17 mouse cellular contexts compared by ENCODE assay signal in genomic region chr2:131945225-131945624, GRCm38 (mm10). TPM values are rescaled to one million over a fixed set of nuclear protein-coding genes. Genes with fewer than 3 reads are reported as not detected.
DNase-seq lines count a peak whose midpoint lies in the region; ATAC-seq and TF ChIP-seq lines count a peak whose summit lies in the region.
"Had no signal": no experiment of that assay in that cellular context is flagged by ENCODE, and none has a peak within 500 bp of the region (broad histone marks: within the 10 kb centered on the region; RNA-seq: fewer than 3 reads in every experiment).

No protein-coding gene starts in this region.

- no peak for DNase-seq in heart, postnatal 0 days (ENCODE audit: low spot score)
- no peak for DNase-seq in heart, postnatal 14 days
- DNase-seq in lung, postnatal 0 days (ENCODE audit: low spot score) = peak; percentile 63
- DNase-seq in lung, postnatal 14 days = no peak
- peak; percentile 27 for DNase-seq in MEL (ENCODE audit: low read depth, low spot score)
- DNase-seq in gonadal fat pad, adult 2 months (ENCODE audit: low read depth) = peak; percentile 46
- no peak for DNase-seq in forebrain, embryonic 11.5 days (ENCODE audit: low spot score)
- DNase-seq: adrenal gland, adult 8-10 months; kidney, postnatal 14 days had no signal

- H3K27ac ChIP-seq in heart, postnatal 0 days (ENCODE audit: low read depth) = 0 out of 2 replicates have a peak overlapping the region, but pooled peaks have one; percentile 27
- no peak overlapping the region for H3K27ac ChIP-seq in lung, postnatal 0 days (ENCODE audit: low read length)
- no peak overlapping the region for H3K27ac ChIP-seq in MEL (ENCODE audit: control insufficient read depth, low read depth, low read length)
- H3K27ac ChIP-seq in forebrain, embryonic 11.5 days (ENCODE audit: low read depth, low read length) = no peak overlapping the region
- H3K27ac ChIP-seq: forebrain, embryonic 13.5 days had no signal

- intact Hi-C loops in heart, postnatal 14 days (cut with DNase I) = no loop called here

- H3K4me1 ChIP-seq in heart, postnatal 0 days (ENCODE audit: control insufficient read depth, insufficient read depth) = no peaks in the 10 kb centered on the region
- no peaks in the 10 kb centered on the region for H3K4me1 ChIP-seq in lung, postnatal 0 days (ENCODE audit: insufficient read depth, low read depth, low read length)
- peaks cover 0 to 2% of the 10 kb centered on the region in 2 experiments; a peak in 2 of 4 replicates for H3K4me1 ChIP-seq in MEL (ENCODE audit: control insufficient read depth in 1 of 2, insufficient read depth in 2 of 2, low read length in 2 of 2)
- no peaks in the 10 kb centered on the region for H3K4me1 ChIP-seq in forebrain, embryonic 11.5 days (replicated peaks; ENCODE audit: control insufficient read depth, insufficient read depth, low read length)

- no peak overlapping the region for H3K9ac ChIP-seq in heart, postnatal 0 days (replicated peaks; ENCODE audit: low read depth, low read length)
- H3K9ac ChIP-seq in lung, postnatal 0 days (replicated peaks; ENCODE audit: low read depth) = no peak overlapping the region
- H3K9ac ChIP-seq in MEL (ENCODE audit: control insufficient read depth, low read depth, low read length, poor library complexity, severe bottlenecking) = no peak overlapping the region
- no peak overlapping the region for H3K9ac ChIP-seq in forebrain, embryonic 11.5 days (ENCODE audit: low read length)
- H3K9ac ChIP-seq: forebrain, embryonic 13.5 days had no signal

- WGBS in heart, postnatal 0 days = 51% methylated on average over 8 of the region's 8 CpGs
- 54% methylated on average over 8 of the region's 8 CpGs for WGBS in lung, postnatal 0 days
- 79% methylated on average over 8 of the region's 8 CpGs for WGBS in forebrain, embryonic 11.5 days

- TF ChIP-seq POLR2A in MEL (IDR thresholded peaks at IDR 0.05; ENCODE audit: control insufficient read depth in 1 of 2, insufficient read depth in 1 of 2, low read depth in 1 of 2, low read length in 2 of 2, poor library complexity in 1 of 2) = no peak

- ATAC-seq in heart, postnatal 0 days (ENCODE audit: insufficient read depth, low read depth) = peak; percentile 47
- ATAC-seq in lung, postnatal 0 days = peak; percentile 79
- ATAC-seq in forebrain, embryonic 11.5 days (replicated peaks; ENCODE audit: low FRiP score) = no peak
- ATAC-seq: forebrain, embryonic 13.5 days; inflammation-experienced regulatory T-cells, adult 6 months had no signal

- H3K4me2 ChIP-seq in heart, postnatal 0 days (ENCODE audit: low read depth, low read length) = no peak overlapping the region
- no peak overlapping the region for H3K4me2 ChIP-seq in lung, postnatal 0 days (replicated peaks; ENCODE audit: low read depth, low read length)
- H3K4me2 ChIP-seq in forebrain, embryonic 11.5 days (ENCODE audit: low read depth, low read length, severe bottlenecking) = no peak overlapping the region
- H3K4me2 ChIP-seq: forebrain, embryonic 13.5 days; liver, embryonic 11.5 days had no signal

- TF ChIP-seq EP300 in heart, postnatal 0 days (IDR thresholded peaks at IDR 0.05; ENCODE audit: low read depth) = no peak
- peak; percentile 55 for TF ChIP-seq EP300 in lung, postnatal 0 days (IDR thresholded peaks at IDR 0.05)
- no peak for TF ChIP-seq EP300 in MEL (IDR thresholded peaks at IDR 0.05; ENCODE audit: low read depth in 1 of 2, low read length in 2 of 2)

- no peak for TF ChIP-seq CTCF in heart, postnatal 0 days (IDR thresholded peaks at IDR 0.05; ENCODE audit: low read depth)
- no peak for TF ChIP-seq CTCF in lung, postnatal 0 days (IDR thresholded peaks at IDR 0.05)
- no peak for TF ChIP-seq CTCF in MEL (IDR thresholded peaks at IDR 0.05 in 2 of 3, conservative IDR thresholded peaks at IDR 0.05 in 1 of 3; ENCODE audit: control insufficient read depth in 1 of 3, insufficient read depth in 1 of 3, low read depth in 2 of 3, low read length in 3 of 3, poor library complexity in 1 of 3, severe bottlenecking in 1 of 3)

- no peaks in the 10 kb centered on the region for H3K36me3 ChIP-seq in heart, postnatal 0 days (replicated peaks; ENCODE audit: control insufficient read depth, insufficient read depth, low read length)
- H3K36me3 ChIP-seq in lung, postnatal 0 days (ENCODE audit: insufficient read depth, low read length) = no peaks in the 10 kb centered on the region
- H3K36me3 ChIP-seq in MEL (ENCODE audit: control insufficient read depth in 1 of 2, insufficient read depth in 2 of 2, low read length in 2 of 2) = peaks cover 0 to 2% of the 10 kb centered on the region in 2 experiments; a peak in 1 of 4 replicates
- H3K36me3 ChIP-seq in forebrain, embryonic 11.5 days (ENCODE audit: control insufficient read depth, insufficient read depth, low read length) = no peaks in the 10 kb centered on the region

- no peak for TF ChIP-seq RAD21 in MEL (IDR thresholded peaks at IDR 0.05; ENCODE audit: low read depth, low read length)

- H3K79me2 ChIP-seq in MEL (ENCODE audit: control insufficient read depth, insufficient read depth, low read length, poor library complexity) = no peaks in the 10 kb centered on the region

- H3K4me3 ChIP-seq in heart, postnatal 0 days (ENCODE audit: low read depth, low read length) = no peak overlapping the region
- H3K4me3 ChIP-seq in lung, postnatal 0 days (ENCODE audit: low read depth, low read length) = no peak overlapping the region
- no peak overlapping the region for H3K4me3 ChIP-seq in MEL (ENCODE audit: control insufficient read depth in 1 of 2, insufficient read depth in 1 of 2, low read depth in 2 of 2, low read length in 2 of 2)
- no peak overlapping the region for H3K4me3 ChIP-seq in forebrain, embryonic 11.5 days (ENCODE audit: low read depth, low read length)
- H3K4me3 ChIP-seq: forebrain, embryonic 13.5 days; megakaryocyte, embryonic 14.5 days had no signal

- H3K9me3 ChIP-seq in heart, postnatal 0 days (replicated peaks; ENCODE audit: control insufficient read depth, low read length) = no peaks in the 10 kb centered on the region
- H3K9me3 ChIP-seq in lung, postnatal 0 days (ENCODE audit: low read length) = no peaks in the 10 kb centered on the region
- no peaks in the 10 kb centered on the region for H3K9me3 ChIP-seq in MEL (replicated peaks; ENCODE audit: insufficient read depth, low read length)
- no peaks in the 10 kb centered on the region for H3K9me3 ChIP-seq in forebrain, embryonic 11.5 days (ENCODE audit: control insufficient read depth, low read length)
- H3K9me3 ChIP-seq: forebrain, embryonic 13.5 days; megakaryocyte, embryonic 14.5 days had no signal

- no peaks in the 10 kb centered on the region for H3K27me3 ChIP-seq in heart, postnatal 0 days (ENCODE audit: control insufficient read depth, insufficient read depth, low read length)
- H3K27me3 ChIP-seq in lung, postnatal 0 days (replicated peaks; ENCODE audit: insufficient read depth, low read length) = no peaks in the 10 kb centered on the region
- no peaks in the 10 kb centered on the region for H3K27me3 ChIP-seq in MEL (ENCODE audit: control insufficient read depth in 1 of 2, insufficient read depth in 2 of 2, low read length in 2 of 2)
- H3K27me3 ChIP-seq in forebrain, embryonic 11.5 days (ENCODE audit: control insufficient read depth, insufficient read depth, low read length) = no peaks in the 10 kb centered on the region
- H3K27me3 ChIP-seq: CH12.LX; forebrain, embryonic 13.5 days had no signal

TF ChIP-seq in MEL, 35 proteins besides CTCF, POLR2A, EP300 and RAD21 (continues in another document):
- TF ChIP-seq ZKSCAN1 (IDR thresholded peaks at IDR 0.05; ENCODE audit: low read depth, low read length) (no peak), ZMIZ1 (IDR thresholded peaks at IDR 0.05; ENCODE audit: low read depth, low read length) (no peak), POLR2AphosphoS5 (IDR thresholded peaks at IDR 0.05; ENCODE audit: borderline replicate concordance, low read depth, low read length) (no peak), HCFC1 (IDR thresholded peaks at IDR 0.05; ENCODE audit: low read depth, low read length) (no peak), RCOR1 (IDR thresholded peaks at IDR 0.05; ENCODE audit: low read depth, low read length) (no peak), CHD1 (IDR thresholded peaks at IDR 0.05; ENCODE audit: low read depth, low read length) (no peak)

RNA-seq across cellular contexts. Expression of gene Prnd, which starts 5.4 kb away (rescaled TPM):
- 8.1 and 9.5 TPM in 2 replicates for total RNA-seq in heart, postnatal 0 days (2014; rRNA removed; ENCODE audit: low replicate concordance)
- polyA plus RNA-seq in heart, postnatal 0 days (2015; fragmentation: Nextera tagmentation; extraction: Ambion mirVana) = 16.6 and 18.6 TPM in 2 replicates
- total RNA-seq in heart, postnatal 14 days (2021) = 10 to 100 TPM in 1 of 2 experiments, 1 to 10 TPM in 1; 3.2 to 10.4 TPM
- polyA plus RNA-seq in lung, postnatal 0 days (2015; fragmentation: Nextera tagmentation; extraction: Ambion mirVana) = 3.5 and 6.0 TPM in 2 replicates
- not detected in 2 replicates for total RNA-seq in MEL (2012; rRNA removed)
- polyA plus RNA-seq in MEL (2012; ENCODE audit: insufficient read depth in 1 of 2, insufficient read length in 2 of 2, low read depth in 1 of 2, low replicate concordance in 2 of 2, missing spikeins in 1 of 2) = under 1 TPM in 1 of 2 experiments, not detected in 1; 0.06 TPM
- polyA plus RNA-seq in gonadal fat pad, adult 2 months (2012; rRNA removed) = 12.3 and 14.4 TPM in 2 replicates
- polyA plus RNA-seq in forebrain, embryonic 11.5 days (2014; fragmentation: Nextera tagmentation; extraction: Ambion mirVana) = 4.5 and 5.0 TPM in 2 replicates

RNA-seq across cellular contexts. Expression of gene Prn, which starts 35.5 kb away (rescaled TPM):
- total RNA-seq in heart, postnatal 0 days (2014; rRNA removed; ENCODE audit: low replicate concordance) = not detected in 2 replicates
- not detected in 2 replicates for polyA plus RNA-seq in heart, postnatal 0 days (2015; fragmentation: Nextera tagmentation; extraction: Ambion mirVana)
- total RNA-seq in heart, postnatal 14 days (2021) = 1 to 10 TPM in 1 of 2 experiments, under 1 TPM in 1; 0.71 to 2.8 TPM
- polyA plus RNA-seq in lung, postnatal 0 days (2015; fragmentation: Nextera tagmentation; extraction: Ambion mirVana) = not detected in 2 replicates
- not detected in 2 replicates for total RNA-seq in MEL (2012; rRNA removed)
- polyA plus RNA-seq in MEL (2012; ENCODE audit: insufficient read depth in 1 of 2, insufficient read length in 2 of 2, low read depth in 1 of 2, low replicate concordance in 2 of 2, missing spikeins in 1 of 2) = not detected
- polyA plus RNA-seq in gonadal fat pad, adult 2 months (2012; rRNA removed) = not detected in 2 replicates
- polyA plus RNA-seq in forebrain, embryonic 11.5 days (2014; fragmentation: Nextera tagmentation; extraction: Ambion mirVana) = not detected in 2 replicates
- total RNA-seq: adrenal gland, adult 8-10 months; CH12.LX; gastrocnemius, adult 18-20 months had no signal
- polyA plus RNA-seq: embryonic facial prominence, embryonic 11.5 days; forebrain, embryonic 13.5 days; inflammation-experienced regulatory T-cells, adult 6 months; liver, embryonic 11.5 days; small intestine, adult 2 months had no signal

RNA-seq across cellular contexts. Expression of gene Prnp, which starts 35.5 kb away (rescaled TPM):
- 139 and 157 TPM in 2 replicates for total RNA-seq in heart, postnatal 0 days (2014; rRNA removed; ENCODE audit: low replicate concordance)
- 90.6 and 91.7 TPM in 2 replicates for polyA plus RNA-seq in heart, postnatal 0 days (2015; fragmentation: Nextera tagmentation; extraction: Ambion mirVana)
- total RNA-seq in heart, postnatal 14 days (2021) = 10 to 100 TPM; 81.6 to 88.1 TPM
- polyA plus RNA-seq in lung, postnatal 0 days (2015; fragmentation: Nextera tagmentation; extraction: Ambion mirVana) = 135 and 142 TPM in 2 replicates
- 17.1 and 18.3 TPM in 2 replicates for total RNA-seq in MEL (2012; rRNA removed)
- polyA plus RNA-seq in MEL (2012; ENCODE audit: insufficient read depth in 1 of 2, insufficient read length in 2 of 2, low read depth in 1 of 2, low replicate concordance in 2 of 2, missing spikeins in 1 of 2) = 10 to 100 TPM in 1 of 2 experiments, not detected in 1; 24.0 TPM
- 152 and 176 TPM in 2 replicates for polyA plus RNA-seq in gonadal fat pad, adult 2 months (2012; rRNA removed)
- polyA plus RNA-seq in forebrain, embryonic 11.5 days (2014; fragmentation: Nextera tagmentation; extraction: Ambion mirVana) = 25.4 and 31.2 TPM in 2 replicates

Comparison
In these comparisons a context has a peak if more than half of its experiments do, and no peak if none do; other contexts are left out.
1. DNase-seq: peak in lung, postnatal 0 days (single experiment), MEL (single experiment) and gonadal fat pad, adult 2 months (single experiment); none in heart, postnatal 0 days (single experiment), heart, postnatal 14 days (0 of 2), lung, postnatal 14 days (single experiment) and forebrain, embryonic 11.5 days (single experiment).